Mouse (Mus musculus): Measurements from ENCODE around the gene Icam1. TPM values are rescaled to one million over a fixed set of nuclear protein-coding genes. Genes with fewer than 3 reads are reported as not detected.
"Not testable (repeated sequence)": the region's sequence is repeated elsewhere in the genome, so short reads cannot be mapped to it uniquely, and the experiment has no call there.

The Icam1 gene
- polyA plus RNA-seq, 1 experiment from 2014 or later: 11.9 TPM

DNA sequence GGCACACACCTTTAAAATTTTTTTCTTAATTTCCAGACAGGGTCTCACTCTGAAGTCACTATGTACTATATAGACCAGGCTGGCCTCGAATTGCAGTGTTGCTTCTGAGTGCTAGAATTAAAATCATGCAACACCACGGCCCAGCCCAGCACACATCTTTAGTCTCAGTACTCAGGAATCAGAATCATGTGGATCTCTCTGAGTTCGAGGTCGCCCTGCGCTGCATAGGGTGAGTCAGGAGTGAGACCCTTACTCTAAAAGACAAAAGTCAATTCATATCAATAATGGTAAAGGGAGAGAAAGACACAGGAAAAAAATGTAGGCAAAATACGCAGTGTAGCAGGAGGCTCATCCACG is 13.5 kb upstream of the Icam1 start:
- 8% methylated on average over 7 of the region's 7 CpGs for WGBS (ENCODE audit: insufficient replicate concordance)
- Histone ChIP-seq H3K9ac (ENCODE audit: low read depth, low read length) (peak overlapping the region; percentile 83), H3K27me3 (ENCODE audit: control insufficient read depth, insufficient read depth, low read depth, low read length) (no peaks in the 10 kb centered on the region), H3K4me3 (ENCODE audit: low read depth, low read length) (peak overlapping the region; percentile 93), H3K27ac (ENCODE audit: low read length) (peak overlapping the region; percentile 92), H3K9me3 (replicated peaks; ENCODE audit: control insufficient read depth, low read length) (no peaks in the 10 kb centered on the region), H3K36me3 (ENCODE audit: control insufficient read depth, insufficient read depth) (peaks cover 6% of the 10 kb centered on the region), H3K4me1 (ENCODE audit: control insufficient read depth, low read depth, low read length) (peaks cover 19% of the 10 kb centered on the region), H3K4me2 (ENCODE audit: low read depth, low read length) (peak overlapping the region; percentile 93)
- no peak for ATAC-seq (ENCODE audit: low read depth)

DNA sequence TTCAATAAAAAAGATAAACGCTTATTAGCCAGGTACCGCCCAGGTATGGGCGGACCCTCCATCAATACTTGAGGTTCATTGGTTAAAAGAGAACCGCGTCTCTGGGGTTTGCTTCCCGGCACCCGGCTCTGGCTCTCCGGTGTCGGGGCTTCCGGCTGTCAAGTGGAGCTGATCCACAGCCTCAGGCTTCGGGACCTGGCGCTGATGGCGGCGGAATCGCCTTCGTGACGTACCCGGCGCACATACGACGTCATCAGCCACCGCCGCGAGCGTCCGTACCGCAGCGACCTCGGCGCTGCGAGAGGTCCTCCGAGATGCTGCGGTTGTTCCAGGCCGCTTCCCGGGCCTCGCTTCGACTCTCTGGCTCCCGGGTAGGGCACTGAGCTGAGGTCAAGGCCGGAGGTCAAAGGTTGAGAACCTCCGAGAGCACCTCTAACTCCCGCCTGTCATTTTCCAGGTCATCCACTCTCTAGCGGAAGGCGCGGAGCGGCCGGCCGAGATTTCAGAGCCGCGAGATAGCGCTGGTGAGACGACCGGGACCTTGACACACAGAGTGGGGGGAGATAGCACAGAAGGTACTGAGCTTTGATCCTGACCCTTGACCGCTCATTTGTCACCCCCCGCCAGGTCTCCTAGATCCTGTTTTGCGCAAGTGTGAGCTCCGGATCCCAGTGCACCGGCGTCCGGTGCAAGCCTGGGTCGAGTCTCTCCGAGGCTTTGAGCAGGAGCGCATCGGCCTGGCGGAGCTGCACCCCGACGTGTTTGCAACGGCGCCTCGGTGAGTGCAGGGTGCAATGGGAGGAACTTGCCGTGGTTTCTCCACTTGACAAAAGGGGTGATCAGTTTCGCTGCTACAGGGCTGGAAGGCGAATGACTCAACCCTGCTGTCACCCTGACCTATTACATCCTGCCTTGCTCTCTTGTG is 12.9 kb upstream of the Icam1 start, which contains the start of gene Mrpl4:
Gene Mrpl4, plus strand, starts transcription at position 112 of the 925 bp plus-strand sequence.
- peak within 1 kb of the TSS; percentile 92 for H3K27ac ChIP-seq (ENCODE audit: low read length)
- peak within 1 kb of the TSS; percentile 93 for H3K4me2 ChIP-seq (ENCODE audit: low read depth, low read length)
- peak; percentile 84 for ATAC-seq (ENCODE audit: low read depth)
- H3K4me3 ChIP-seq (ENCODE audit: low read depth, low read length): peak within 1 kb of the TSS; percentile 93
- H3K27me3 ChIP-seq (ENCODE audit: control insufficient read depth, insufficient read depth, low read depth, low read length): no peaks in the 10 kb centered on the region
- H3K9me3 ChIP-seq (replicated peaks; ENCODE audit: control insufficient read depth, low read length): no peaks in the 10 kb centered on the region
- peak within 1 kb of the TSS; percentile 83 for H3K9ac ChIP-seq (ENCODE audit: low read depth, low read length)
- under 1% methylated on average over 72 of the region's 72 CpGs for WGBS (ENCODE audit: insufficient replicate concordance)
- peaks cover 10% of the 10 kb centered on the region for H3K36me3 ChIP-seq (ENCODE audit: control insufficient read depth, insufficient read depth)
- H3K4me1 ChIP-seq (ENCODE audit: control insufficient read depth, low read depth, low read length): peaks cover 16% of the 10 kb centered on the region

DNA sequence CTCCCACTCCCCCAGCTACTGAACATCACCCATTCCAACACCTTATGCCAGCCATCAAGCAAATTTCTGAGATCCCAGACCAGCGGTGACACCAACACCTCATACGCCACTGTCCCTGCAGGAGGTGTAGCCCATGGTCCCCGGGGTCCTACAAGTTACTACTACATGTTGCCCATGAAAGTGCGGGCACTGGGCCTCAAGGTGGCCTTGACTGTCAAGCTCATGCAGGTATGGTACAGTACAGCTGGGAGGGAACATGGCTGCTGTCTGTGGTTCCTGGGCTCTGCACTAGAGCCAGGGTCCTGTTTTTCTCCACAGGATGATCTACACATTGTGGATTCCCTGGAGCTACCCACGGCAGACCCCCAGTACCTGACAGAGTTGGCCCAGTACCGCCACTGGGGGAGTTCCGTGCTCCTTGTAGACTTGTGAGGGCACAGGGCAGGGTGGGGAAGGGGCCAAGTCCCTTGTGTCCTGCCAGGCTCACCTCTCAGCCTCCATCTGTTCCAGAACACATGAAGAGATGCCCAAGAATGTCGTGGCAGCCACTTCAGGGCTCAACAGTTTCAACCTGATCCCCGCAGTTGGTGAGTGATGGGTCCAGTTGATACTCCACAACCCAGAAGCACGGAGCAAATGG is 8.4 kb upstream of the Icam1 start:
- Histone ChIP-seq H3K4me3 (ENCODE audit: low read depth, low read length) (no peak overlapping the region), H3K27ac (ENCODE audit: low read length) (no peak overlapping the region), H3K9ac (ENCODE audit: low read depth, low read length) (no peak overlapping the region), H3K27me3 (ENCODE audit: control insufficient read depth, insufficient read depth, low read depth, low read length) (no peaks in the 10 kb centered on the region), H3K4me2 (ENCODE audit: low read depth, low read length) (no peak overlapping the region), H3K36me3 (ENCODE audit: control insufficient read depth, insufficient read depth) (peaks cover 14% of the 10 kb centered on the region), H3K4me1 (ENCODE audit: control insufficient read depth, low read depth, low read length) (peaks cover 21% of the 10 kb centered on the region), H3K9me3 (replicated peaks; ENCODE audit: control insufficient read depth, low read length) (no peaks in the 10 kb centered on the region)
- WGBS (ENCODE audit: insufficient replicate concordance): 85% methylated on average over 10 of the region's 10 CpGs
- no peak for ATAC-seq (ENCODE audit: low read depth)

DNA sequence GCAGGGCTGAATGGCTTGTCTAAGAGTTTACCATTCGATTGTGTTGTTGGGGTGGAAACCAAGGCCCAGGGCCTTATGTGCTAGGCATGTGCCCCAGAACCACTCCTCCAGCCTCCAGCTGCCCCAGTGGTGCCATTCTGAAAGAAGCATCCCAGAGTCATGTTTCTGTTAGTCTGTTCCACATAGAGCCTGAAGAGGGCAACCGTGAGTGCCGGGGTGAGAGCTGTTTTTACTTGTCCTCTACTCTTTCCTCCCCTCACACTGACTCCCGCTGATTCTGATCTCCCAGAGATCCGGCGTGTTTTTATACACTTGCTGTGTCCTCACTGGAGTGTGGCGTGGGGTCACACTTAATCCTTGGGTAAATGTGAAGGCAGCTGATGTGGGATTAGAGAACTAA is 7.8 kb upstream of the Icam1 start:
- Histone ChIP-seq H3K4me3 (ENCODE audit: low read depth, low read length) (no peak overlapping the region), H3K9me3 (replicated peaks; ENCODE audit: control insufficient read depth, low read length) (no peaks in the 10 kb centered on the region), H3K4me2 (ENCODE audit: low read depth, low read length) (no peak overlapping the region), H3K27ac (ENCODE audit: low read length) (no peak overlapping the region), H3K36me3 (ENCODE audit: control insufficient read depth, insufficient read depth) (peaks cover 14% of the 10 kb centered on the region), H3K27me3 (ENCODE audit: control insufficient read depth, insufficient read depth, low read depth, low read length) (no peaks in the 10 kb centered on the region), H3K4me1 (ENCODE audit: control insufficient read depth, low read depth, low read length) (peaks cover 21% of the 10 kb centered on the region), H3K9ac (ENCODE audit: low read depth, low read length) (no peak overlapping the region)
- 74% methylated on average over 7 of the region's 7 CpGs for WGBS (ENCODE audit: insufficient replicate concordance)
- no peak for ATAC-seq (ENCODE audit: low read depth)

DNA sequence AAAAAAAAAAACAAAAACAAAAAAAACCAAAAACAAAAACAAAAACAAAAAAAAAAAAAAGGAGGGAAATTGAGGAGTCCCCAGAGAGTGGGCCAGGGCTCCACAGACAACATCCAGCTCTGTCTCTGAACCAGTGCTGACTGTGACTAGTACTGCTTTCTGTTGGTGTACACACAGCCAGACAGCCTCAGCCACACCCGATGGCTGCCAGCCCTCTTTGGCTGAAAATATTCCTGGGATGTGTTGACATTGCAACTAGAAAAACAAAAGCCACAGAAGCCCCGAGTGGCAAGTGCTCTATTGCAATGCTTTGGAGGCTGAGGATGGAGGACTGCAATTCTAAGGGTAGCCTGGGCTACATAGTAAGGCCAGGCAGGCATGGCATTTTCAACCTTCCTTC is 5.4 kb upstream of the Icam1 start:
- Histone ChIP-seq H3K4me2 (ENCODE audit: low read depth, low read length) (no peak overlapping the region), H3K27me3 (ENCODE audit: control insufficient read depth, insufficient read depth, low read depth, low read length) (peaks cover 15% of the 10 kb centered on the region), H3K4me1 (ENCODE audit: control insufficient read depth, low read depth, low read length) (peaks cover 21% of the 10 kb centered on the region), H3K36me3 (ENCODE audit: control insufficient read depth, insufficient read depth) (peaks cover 14% of the 10 kb centered on the region), H3K9me3 (replicated peaks; ENCODE audit: control insufficient read depth, low read length) (no peaks in the 10 kb centered on the region), H3K4me3 (ENCODE audit: low read depth, low read length) (no peak overlapping the region), H3K9ac (ENCODE audit: low read depth, low read length) (no peak overlapping the region), H3K27ac (ENCODE audit: low read length) (no peak overlapping the region)
- no peak for ATAC-seq (ENCODE audit: low read depth)
- 47% methylated on average over 2 of the region's 2 CpGs for WGBS (ENCODE audit: insufficient replicate concordance)

DNA sequence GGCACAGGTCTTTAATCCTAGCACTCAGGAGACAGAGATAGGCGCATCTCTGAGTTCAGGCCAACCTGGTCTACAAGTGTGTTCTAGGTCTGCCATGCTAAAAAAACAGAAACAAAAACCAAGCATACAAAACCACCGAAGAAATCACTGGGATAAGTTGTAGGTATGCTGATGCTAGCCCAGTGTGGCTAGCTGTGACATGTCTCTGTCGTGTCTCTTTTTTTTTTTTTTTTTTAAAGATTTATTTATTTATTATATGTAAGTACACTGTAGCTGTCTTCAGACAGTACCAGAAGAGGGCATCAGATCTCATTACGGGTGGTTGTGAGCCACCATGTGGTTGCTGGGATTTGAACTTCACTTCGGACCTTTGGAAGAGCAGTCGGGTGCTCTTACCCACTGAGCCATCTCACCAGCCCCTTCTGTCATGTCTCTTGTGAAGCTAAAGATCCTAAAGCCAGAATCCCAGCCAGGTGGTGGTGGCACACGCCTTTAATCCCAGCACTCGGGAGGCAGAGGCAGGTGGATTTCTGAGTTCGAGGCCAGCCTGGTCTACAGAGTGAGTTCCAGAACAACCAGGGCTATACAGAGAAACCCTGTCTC is 4.7 kb upstream of the Icam1 start:
- 60% methylated on average over 9 of the region's 9 CpGs for WGBS (ENCODE audit: insufficient replicate concordance)
- not testable (repeated sequence) for H3K4me3 ChIP-seq (ENCODE audit: low read depth, low read length); H3K9ac ChIP-seq (ENCODE audit: low read depth, low read length); H3K4me2 ChIP-seq (ENCODE audit: low read depth, low read length); ATAC-seq (ENCODE audit: low read depth); H3K27ac ChIP-seq (ENCODE audit: low read length); H3K9me3 ChIP-seq (replicated peaks; ENCODE audit: control insufficient read depth, low read length)
- Histone ChIP-seq H3K27me3 (ENCODE audit: control insufficient read depth, insufficient read depth, low read depth, low read length) (peaks cover 22% of the 10 kb centered on the region), H3K36me3 (ENCODE audit: control insufficient read depth, insufficient read depth) (peaks cover 13% of the 10 kb centered on the region), H3K4me1 (ENCODE audit: control insufficient read depth, low read depth, low read length) (peaks cover 27% of the 10 kb centered on the region)

DNA sequence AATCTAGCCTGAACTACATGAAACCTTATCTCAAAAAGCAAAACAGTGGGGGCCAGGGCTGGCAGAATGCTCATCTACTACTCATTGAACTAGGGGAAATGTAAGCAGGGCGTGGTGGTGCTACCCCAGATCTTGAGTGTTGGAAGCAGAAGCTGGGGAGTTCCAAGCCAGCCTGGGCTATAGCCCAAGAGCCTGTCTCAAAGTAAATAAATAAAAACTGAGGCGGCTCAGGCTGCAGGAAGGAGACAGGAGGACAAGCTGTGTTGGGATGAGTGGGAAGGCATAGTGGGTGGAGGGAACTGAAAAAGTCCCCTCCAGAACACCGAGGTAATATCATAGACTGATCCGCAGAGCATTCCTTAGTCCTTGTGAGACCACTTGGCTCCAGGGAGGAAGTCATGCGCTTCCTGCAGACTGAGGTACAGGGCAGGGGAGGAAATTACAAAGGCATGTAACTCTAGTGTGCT is 3.9 kb upstream of the Icam1 start:
- Histone ChIP-seq H3K27me3 (ENCODE audit: control insufficient read depth, insufficient read depth, low read depth, low read length) (peaks cover 31% of the 10 kb centered on the region), H3K27ac (ENCODE audit: low read length) (peak overlapping the region; percentile 18; the same call in 1 of the 2 replicates), H3K4me2 (ENCODE audit: low read depth, low read length) (no peak overlapping the region), H3K9ac (ENCODE audit: low read depth, low read length) (0 out of 2 replicates have a peak overlapping the region, but pooled peaks have one; percentile 14), H3K4me3 (ENCODE audit: low read depth, low read length) (no peak overlapping the region), H3K36me3 (ENCODE audit: control insufficient read depth, insufficient read depth) (peaks cover 11% of the 10 kb centered on the region), H3K9me3 (replicated peaks; ENCODE audit: control insufficient read depth, low read length) (no peaks in the 10 kb centered on the region), H3K4me1 (ENCODE audit: control insufficient read depth, low read depth, low read length) (peaks cover 27% of the 10 kb centered on the region)
- WGBS (ENCODE audit: insufficient replicate concordance): 18% methylated on average over 5 of the region's 5 CpGs
- no peak for ATAC-seq (ENCODE audit: low read depth)

DNA sequence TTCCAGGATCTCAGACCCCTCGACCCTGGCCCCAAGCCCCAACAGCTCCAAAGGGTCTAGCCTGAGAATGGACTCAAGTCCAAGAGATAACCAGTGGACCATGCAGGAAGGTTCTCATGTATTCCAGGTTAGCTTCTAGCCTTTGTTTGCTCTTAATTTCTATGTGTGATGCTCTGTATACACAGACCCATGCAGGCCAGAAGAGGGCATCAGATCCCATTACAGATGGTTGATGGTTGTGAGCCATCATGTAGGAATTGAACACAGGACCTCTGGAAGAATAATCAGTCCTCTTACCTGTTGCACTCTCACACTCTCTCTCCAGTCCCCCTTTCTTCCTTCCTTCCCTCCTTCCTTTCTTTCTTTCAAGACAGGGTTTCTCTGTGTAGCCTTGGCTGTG is 3.4 kb upstream of the Icam1 start:
- no peak for ATAC-seq (ENCODE audit: low read depth)
- Histone ChIP-seq H3K4me1 (ENCODE audit: control insufficient read depth, low read depth, low read length) (peaks cover 27% of the 10 kb centered on the region), H3K27me3 (ENCODE audit: control insufficient read depth, insufficient read depth, low read depth, low read length) (peaks cover 35% of the 10 kb centered on the region), H3K9ac (ENCODE audit: low read depth, low read length) (no peak overlapping the region), H3K4me2 (ENCODE audit: low read depth, low read length) (no peak overlapping the region), H3K4me3 (ENCODE audit: low read depth, low read length) (no peak overlapping the region), H3K9me3 (replicated peaks; ENCODE audit: control insufficient read depth, low read length) (no peaks in the 10 kb centered on the region), H3K27ac (ENCODE audit: low read length) (0 out of 2 replicates have a peak overlapping the region, but pooled peaks have one; percentile 18), H3K36me3 (ENCODE audit: control insufficient read depth, insufficient read depth) (peaks cover 7% of the 10 kb centered on the region)
- WGBS (ENCODE audit: insufficient replicate concordance): 10% methylated on average over 1 of the region's 1 CpGs

Data from liver, embryonic 16.5 days (tissue).